Mouse (Mus musculus): Measurements from ENCODE around the gene Cxcr4.

The Cxcr4 gene

GRCm38 (mm10) chr1:128592211-128592741, at the start of gene Cxcr4:
Cxcr4 (minus strand) TSS chr1:128592293.
- peak; percentile 64 to 72 for DNase-seq

GRCm38 (mm10) chr1:128639707-128640107, 47.6 kb upstream of the Cxcr4 start:
- DNase-seq, result no peak

- DNase-seq, result no peak
Observed at GRCm38 (mm10) chr1:128637230-128637740, 45.2 kb upstream of the Cxcr4 start.

- DNase-seq, result no peak
Observed at GRCm38 (mm10) chr1:128636258-128637229, 44.5 kb upstream of the Cxcr4 start.

GRCm38 (mm10) chr1:128633711-128634379, 41.8 kb upstream of the Cxcr4 start:
- DNase-seq, result no peak

- DNase-seq, result no peak
Observed at GRCm38 (mm10) chr1:128632522-128632921, 40.4 kb upstream of the Cxcr4 start.

GRCm38 (mm10) chr1:128626144-128626678, 34.1 kb upstream of the Cxcr4 start:
- no peak for DNase-seq

GRCm38 (mm10) chr1:128623594-128623887, 31.4 kb upstream of the Cxcr4 start:
- no peak for DNase-seq

- DNase-seq, result peak; percentile 57 to 64
Observed at GRCm38 (mm10) chr1:128622867-128623593, 30.9 kb upstream of the Cxcr4 start.

GRCm38 (mm10) chr1:128617654-128618310, 25.7 kb upstream of the Cxcr4 start:
- no peak for DNase-seq

- DNase-seq, result no peak
Observed at GRCm38 (mm10) chr1:128616586-128616985, 24.5 kb upstream of the Cxcr4 start.

GRCm38 (mm10) chr1:128615459-128615806, 23.3 kb upstream of the Cxcr4 start:
- DNase-seq, result no peak

- DNase-seq, result peak in 1 of 2 experiments; percentile 13
Observed at GRCm38 (mm10) chr1:128614653-128615458, 22.8 kb upstream of the Cxcr4 start.

GRCm38 (mm10) chr1:128608119-128608518, 16.0 kb upstream of the Cxcr4 start:
- no peak for DNase-seq

- no peak for DNase-seq
Observed at GRCm38 (mm10) chr1:128607423-128607822, 15.3 kb upstream of the Cxcr4 start.

- DNase-seq, result no peak
Observed at GRCm38 (mm10) chr1:128605794-128606193, 13.7 kb upstream of the Cxcr4 start.

- DNase-seq, result no peak
Observed at GRCm38 (mm10) chr1:128602688-128603385, 10.7 kb upstream of the Cxcr4 start.

GRCm38 (mm10) chr1:128602018-128602687, 10.1 kb upstream of the Cxcr4 start:
- no peak for DNase-seq

- DNase-seq, result no peak
Observed at GRCm38 (mm10) chr1:128601307-128601706, 9.2 kb upstream of the Cxcr4 start.

GRCm38 (mm10) chr1:128600549-128600948, 8.5 kb upstream of the Cxcr4 start:
- DNase-seq, result no peak
